Mouse (Mus musculus) heart, postnatal 0 days (tissue): ENCODE results near the gene Ccdc146.

Experiments used
- CTCF ChIP-seq: IDR thresholded peaks from 2 replicates; pipeline ENCODE4 v1.5.1; 2016; ENCODE audit warnings: antibody characterized with exemption, control low read depth, low read depth
- EP300 ChIP-seq: IDR thresholded peaks from 2 replicates; pipeline ENCODE4 v1.6.1; 2016; ENCODE audit warnings: antibody characterized with exemption, low read depth

GRCm38 (mm10) chr5:21367514-21367913, 57.0 kb downstream of the Ccdc146 start:
- TF ChIP-seq CTCF = no peak
- no peak for TF ChIP-seq EP300
